Mouse (Mus musculus): ENCODE data around the gene Il10rb.
A peak's percentile ranks its signal among the peaks of the same experiment; 100 is the strongest.

The Il10rb gene

DNA sequence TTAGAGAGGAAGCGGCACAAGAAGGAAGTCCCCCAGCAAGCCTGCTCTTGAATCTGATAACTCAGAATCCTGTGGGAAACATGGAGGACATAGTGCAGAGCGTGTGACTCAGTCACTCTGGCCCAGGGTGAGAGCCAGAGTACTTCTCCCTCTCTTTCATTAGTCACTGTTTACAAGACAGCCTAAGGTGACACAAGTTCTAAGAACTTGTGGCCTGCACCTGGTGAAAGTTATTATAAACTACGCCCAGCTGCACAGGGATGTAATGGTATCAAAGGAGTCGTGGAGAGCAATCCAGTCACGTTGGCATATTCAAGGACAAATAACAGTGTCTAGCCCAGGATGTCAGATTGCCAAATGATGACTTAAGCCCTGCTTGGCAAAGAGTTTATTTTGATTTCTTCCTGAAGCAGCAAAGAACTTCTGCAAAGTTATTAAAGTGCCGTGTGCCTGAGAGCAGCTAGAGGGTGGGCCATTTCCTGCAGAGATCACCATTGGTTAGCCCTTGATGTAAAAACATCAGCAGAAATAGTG, 46.5 kb downstream of the Il10rb start:
- no peak for DNase-seq

- no peak for DNase-seq
Measured at GRCm38 (mm10) chr16:91455868-91456267, 49.9 kb downstream of the Il10rb start.

DNA sequence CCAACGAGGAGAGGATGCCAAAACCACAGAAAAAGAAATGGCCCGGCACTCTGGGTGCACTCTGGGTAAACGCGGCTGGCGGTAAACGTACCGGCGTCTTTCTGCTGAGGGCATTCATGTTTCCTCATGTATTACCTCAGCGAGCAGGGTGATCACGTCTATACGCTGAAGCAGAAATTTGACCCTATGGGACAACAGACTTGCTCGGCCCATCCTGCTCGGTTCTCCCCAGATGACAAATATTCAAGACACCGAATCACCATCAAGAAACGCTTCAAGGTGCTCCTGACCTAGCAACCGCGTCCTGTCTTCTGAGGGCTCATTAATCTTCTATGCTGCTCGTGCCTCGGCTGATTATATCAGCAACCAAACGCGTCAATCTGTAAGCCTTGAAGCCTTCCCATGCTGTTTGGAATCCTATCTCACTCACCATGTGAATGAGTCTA, 52.4 kb downstream of the Il10rb start:
- DNase-seq = peak; percentile 42 to 59

DNA sequence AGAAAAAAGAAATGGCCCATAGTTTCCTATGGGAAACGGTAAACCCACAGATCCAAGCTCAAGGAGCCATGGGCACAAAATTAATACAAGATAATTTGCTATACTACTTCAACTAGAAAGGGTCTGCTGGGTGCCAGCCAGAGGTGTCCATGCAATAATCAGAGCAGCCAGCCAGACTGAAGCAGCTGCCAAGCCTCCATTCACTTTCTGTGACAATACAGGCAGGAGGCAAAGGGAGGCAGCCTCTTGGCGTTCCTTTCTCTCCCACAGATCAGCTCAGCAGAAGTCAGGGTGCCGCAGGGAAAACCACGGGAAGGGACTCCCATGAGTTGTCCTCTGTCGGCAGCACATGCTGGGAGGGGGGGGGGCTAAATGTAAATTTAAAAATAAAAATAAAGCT, 53.0 kb downstream of the Il10rb start:
- peak in 1 of 2 experiments; percentile 10 for DNase-seq

DNA sequence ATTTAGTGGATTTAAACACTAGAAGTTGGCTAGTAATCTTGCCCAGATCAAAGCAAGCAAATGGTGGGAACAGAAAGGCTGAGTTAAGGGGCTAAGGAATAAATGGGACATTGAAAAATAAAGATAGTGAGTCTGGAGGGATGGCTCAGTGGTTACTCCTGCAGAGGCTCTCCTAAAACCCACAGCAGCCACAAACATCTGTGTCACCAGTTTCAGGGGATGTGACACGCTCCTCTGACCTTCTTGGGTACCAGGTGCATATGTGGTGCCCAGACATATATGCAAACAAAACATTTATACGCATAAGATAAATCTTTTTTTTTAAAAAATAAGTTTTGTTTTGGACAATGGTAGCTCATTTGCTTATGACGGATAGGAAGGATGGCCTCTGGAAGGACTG, 53.4 kb downstream of the Il10rb start:
- DNase-seq = no peak

GRCm38 (mm10) chr16:91459841-91460370, 53.9 kb downstream of the Il10rb start:
- DNase-seq = peak; percentile 36 to 59

DNA sequence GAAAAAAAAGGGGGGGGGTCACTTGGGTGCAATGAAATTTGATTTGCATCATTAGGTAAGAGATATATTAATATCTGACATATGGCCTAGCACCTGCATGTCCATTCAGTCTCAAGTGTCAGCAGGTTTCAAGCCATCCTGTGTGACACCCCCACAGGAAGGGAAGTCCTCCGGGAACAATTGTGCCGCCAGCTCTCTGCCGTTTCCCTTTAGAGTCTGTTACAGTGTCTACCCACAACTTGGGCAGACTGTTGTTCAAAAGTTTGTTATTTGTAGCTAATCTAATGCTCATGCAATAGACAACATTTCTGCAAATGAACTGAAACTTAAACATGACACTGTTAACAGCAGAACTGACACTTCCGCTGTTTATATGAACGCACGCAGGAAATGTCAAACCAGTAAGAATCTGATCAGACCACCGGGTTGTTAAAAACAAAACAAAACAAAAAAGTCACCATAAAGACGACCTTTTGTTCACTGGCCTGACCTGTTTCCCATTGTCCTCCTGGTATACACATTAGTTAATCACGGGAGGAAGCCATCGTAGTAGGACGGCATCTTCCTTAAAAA, 55.2 kb downstream of the Il10rb start:
- peak in 1 of 2 experiments; percentile 26 for DNase-seq

GRCm38 (mm10) chr16:91461773-91462181, 55.8 kb downstream of the Il10rb start:
- DNase-seq = no peak

- no peak for DNase-seq
Measured at GRCm38 (mm10) chr16:91462644-91463043, 56.7 kb downstream of the Il10rb start.

DNA sequence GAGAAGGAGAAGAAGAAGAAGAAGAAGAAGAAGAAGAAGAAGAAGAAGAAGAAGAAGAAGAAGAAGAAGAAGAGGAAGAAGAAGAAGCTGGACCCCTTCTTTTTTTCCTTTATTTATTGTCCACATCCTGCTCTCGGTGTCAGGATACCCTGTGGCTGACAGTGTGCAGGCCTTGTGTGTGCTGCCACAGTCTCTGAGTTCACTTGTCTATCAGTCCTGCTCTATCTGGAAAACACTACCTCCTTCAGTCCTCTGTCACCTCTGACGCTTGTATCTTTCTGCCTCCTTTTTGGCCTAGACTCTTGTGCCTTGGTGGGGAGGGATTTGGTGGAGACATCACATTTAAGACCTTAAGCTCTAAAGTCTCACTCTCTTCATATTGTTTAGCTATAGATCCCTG, 57.4 kb downstream of the Il10rb start:
- DNase-seq = no peak

DNA sequence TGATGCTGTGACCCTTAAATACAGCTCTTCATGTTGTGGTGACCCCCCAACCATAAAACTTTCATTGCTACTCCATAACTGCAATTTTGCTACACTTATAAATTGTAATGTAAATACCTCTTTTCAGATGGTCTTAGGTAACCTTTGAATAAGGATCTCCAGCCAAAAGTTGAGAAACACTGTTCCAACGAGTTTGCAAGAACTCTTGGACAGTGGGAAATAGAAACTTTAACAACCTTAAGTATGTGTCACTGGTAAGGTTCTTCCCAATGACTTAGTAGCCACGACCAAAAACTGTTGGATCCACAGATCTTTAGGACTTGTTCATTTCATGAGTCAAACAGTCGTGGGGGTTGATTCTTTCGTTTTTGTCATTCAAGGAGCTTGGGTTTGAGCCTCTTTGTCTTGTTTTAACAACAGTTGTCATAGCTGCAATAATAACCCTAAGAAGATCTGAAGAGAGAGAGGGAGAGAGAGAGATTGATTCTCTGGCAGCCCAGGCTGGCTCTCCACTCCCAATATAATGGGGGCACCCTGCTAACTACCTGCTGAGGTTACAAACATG, 58.0 kb downstream of the Il10rb start:
- DNase-seq = no peak

- peak; percentile 82 to 83 for DNase-seq
Measured at GRCm38 (mm10) chr16:91464594-91465504, 58.9 kb downstream of the Il10rb start.

DNA sequence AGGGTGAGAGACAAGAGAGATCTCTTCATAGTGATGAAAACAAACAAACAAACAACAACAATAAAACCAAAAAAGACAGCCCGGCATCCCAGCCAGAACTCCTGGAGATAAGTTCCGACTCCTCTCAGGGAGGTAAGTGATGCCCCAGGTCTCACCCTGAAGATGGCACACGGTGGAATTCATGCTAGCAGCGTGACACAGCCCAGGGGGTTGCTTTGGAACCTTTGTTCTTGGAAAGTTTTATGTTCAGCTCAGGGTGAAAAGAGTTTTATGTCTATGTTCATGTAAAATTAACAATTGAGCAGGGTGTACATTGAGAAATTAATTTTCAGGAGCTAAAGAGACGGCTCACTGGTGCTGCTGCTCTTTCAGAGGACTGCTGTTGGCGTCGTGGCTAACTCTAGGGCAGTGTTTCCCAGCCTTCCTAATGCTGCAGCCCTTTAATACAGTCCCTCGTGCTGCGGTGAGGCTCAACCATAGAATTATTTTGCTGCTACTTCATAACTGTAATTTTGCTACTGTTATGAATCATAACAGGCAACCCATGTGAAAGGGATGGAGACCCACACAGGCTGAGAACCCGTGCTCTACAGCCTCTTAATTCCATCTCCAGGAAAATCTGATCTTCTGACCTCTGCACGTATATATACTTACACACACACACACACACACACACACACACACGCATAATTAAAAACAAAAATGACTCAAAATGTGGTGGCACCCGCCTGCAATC, 59.7 kb downstream of the Il10rb start:
- no peak for DNase-seq

DNA sequence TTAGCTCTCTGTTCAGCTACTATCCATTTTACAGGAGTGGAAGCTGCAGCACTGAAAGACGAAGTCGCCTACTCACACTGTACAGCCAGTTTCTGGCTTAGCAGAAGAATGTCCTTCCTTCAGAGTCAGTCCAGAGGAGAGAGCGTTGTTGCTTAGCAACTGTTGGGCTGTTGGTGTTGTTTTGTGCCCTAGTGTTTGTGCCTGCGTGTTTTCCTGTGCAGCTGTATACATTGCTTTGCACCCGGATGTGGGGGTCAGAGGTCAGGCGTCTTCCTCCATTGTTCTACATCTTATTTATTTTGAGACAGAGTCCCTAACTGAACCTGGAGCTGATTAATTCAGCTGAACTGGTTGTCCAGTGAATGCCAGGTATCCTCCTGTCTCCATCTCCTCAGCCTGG, 60.6 kb downstream of the Il10rb start:
- DNase-seq = no peak

- DNase-seq = no peak
Measured at GRCm38 (mm10) chr16:91470470-91470869, 64.5 kb downstream of the Il10rb start.

DNA sequence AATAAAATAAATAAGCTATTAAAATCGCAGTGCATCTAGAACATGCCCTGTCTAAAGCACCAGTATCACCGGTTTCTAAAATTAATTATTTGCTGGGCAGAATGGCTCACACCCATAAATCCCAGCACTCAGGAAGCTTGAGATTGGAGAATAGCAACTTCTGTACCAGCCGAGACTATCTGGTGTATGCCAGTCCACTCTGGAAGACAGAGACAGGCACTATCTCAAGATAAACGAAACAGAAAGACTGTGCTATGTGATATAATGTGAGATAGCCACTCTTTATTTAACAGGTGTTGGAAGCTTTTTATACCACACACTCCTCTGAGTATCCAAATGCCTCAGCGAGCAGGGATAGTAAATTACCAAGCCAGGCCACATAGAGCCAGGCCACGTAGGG, 65.5 kb downstream of the Il10rb start:
- DNase-seq = no peak

Measured in spleen, adult 18-20 months (tissue).